Mouse (Mus musculus) spleen, adult 2 months (tissue): ENCODE measurements around the gene Nek7.

Experiments used
- CTCF ChIP-seq: fragments of 200-500 bp; IDR thresholded peaks from 2 replicates; pipeline ENCODE4 v1.5.1; 2011; ENCODE audit warnings: mild to moderate bottlenecking, inconsistent platforms; ENCODE audit not compliant: insufficient read depth, insufficient read length, insufficient replicate concordance; ENCODE audit errors: extremely low read depth
- POLR2A ChIP-seq: fragments of 200-500 bp; IDR thresholded peaks from 2 replicates; pipeline ENCODE4 v1.6.1; 2011; ENCODE audit warnings: low read depth, low read length, inconsistent platforms

GRCm38 (mm10) chr1:138612177-138612576 is 7.8 kb downstream of the Nek7 start:
- TF ChIP-seq CTCF = no peak
- TF ChIP-seq POLR2A = no peak
